8 mouse cellular contexts compared by ENCODE assay signal in the genomic region with DNA sequence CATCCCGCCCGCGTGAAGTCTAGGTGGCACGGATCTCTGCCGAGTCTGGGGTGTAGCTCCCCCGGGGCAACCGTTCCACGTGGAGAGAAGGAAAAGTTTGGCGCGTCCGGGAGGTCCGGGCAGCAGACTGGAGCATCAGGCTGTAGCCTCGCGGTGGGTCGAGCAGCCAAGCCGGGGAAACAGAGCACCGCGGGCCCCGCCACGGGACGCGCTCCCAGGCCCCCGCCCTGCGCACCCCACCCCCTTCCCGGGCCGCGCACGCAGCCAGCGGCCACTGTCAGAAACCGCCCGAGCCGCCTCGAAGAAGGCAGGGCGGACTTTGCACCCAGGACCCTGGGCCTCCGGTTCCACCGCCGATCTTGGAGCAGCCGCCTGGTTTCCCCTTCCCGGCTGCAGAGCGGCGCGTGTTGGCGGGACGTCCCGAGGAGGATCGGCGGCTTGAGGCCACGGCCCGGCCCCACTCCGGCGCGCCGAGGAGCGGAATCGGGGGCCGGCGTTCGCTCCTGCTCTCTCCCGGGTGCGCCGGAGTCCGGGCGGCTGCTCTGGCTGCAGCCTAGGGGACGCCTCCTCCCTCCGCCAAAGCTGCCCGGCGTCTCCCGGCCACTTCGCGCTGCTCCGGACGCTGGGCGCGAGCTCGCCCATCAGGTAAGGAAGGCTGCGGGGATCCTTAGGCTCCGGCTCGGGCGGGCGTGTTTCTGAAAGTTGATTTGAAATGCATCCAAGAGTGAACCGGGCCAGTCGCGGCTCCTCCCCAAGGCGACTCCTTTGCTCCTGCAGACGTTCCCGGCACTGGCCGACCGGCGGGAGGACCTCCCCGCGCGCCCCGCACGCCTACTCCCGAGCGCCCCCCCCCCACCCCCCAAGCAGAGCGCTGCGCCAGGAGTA. TPM values are rescaled to one million over a fixed set of nuclear protein-coding genes. Genes with fewer than 3 reads are reported as not detected.
DNase-seq lines count a peak whose midpoint lies in the region; ATAC-seq lines count a peak whose summit lies in the region.

No protein-coding gene starts in this region.

- H3K27ac ChIP-seq in brown adipose tissue, adult 24 weeks (replicated peaks; ENCODE audit: low read depth, low read length) = no peak overlapping the region
- H3K27ac ChIP-seq in kidney, embryonic 15.5 days = no peak overlapping the region

- H3K4me1 ChIP-seq in brown adipose tissue, adult 24 weeks (ENCODE audit: control insufficient read depth, insufficient read depth, insufficient read length, low read length) = no peaks in the 10 kb centered on the region
- H3K4me1 ChIP-seq in kidney, embryonic 15.5 days = peaks cover 33% of the 10 kb centered on the region

- H3K4me2 ChIP-seq in kidney, embryonic 15.5 days = peak overlapping the region; percentile 96

- peak; percentile 52 for ATAC-seq in granulocyte monocyte progenitor cell, adult 5-6 weeks (replicated peaks; ENCODE audit: poor library complexity, severe bottlenecking)
- ATAC-seq in kidney, embryonic 15.5 days (replicated peaks; ENCODE audit: low FRiP score) = peak; percentile 73
- peak; percentile 18 for ATAC-seq in megakaryocyte progenitor cell, adult 5-6 weeks (replicated peaks; ENCODE audit: poor library complexity)

- DNase-seq in cerebellum, postnatal 10 days = peak; percentile 45 to 47
- DNase-seq in cerebellum, postnatal 36 days = no peak
- DNase-seq in urinary bladder, postnatal 25 days (ENCODE audit: low spot score) = peak; percentile 9
- DNase-seq in spleen, adult 12 weeks (ENCODE audit: low spot score) = no peak

- peak overlapping the region; percentile 57 for H3K4me3 ChIP-seq in brown adipose tissue, adult 24 weeks (ENCODE audit: insufficient read depth, low read depth, low read length)
- peak overlapping the region; percentile 52 for H3K4me3 ChIP-seq in kidney, embryonic 15.5 days (replicated peaks)

- H3K9me3 ChIP-seq in kidney, embryonic 15.5 days (replicated peaks) = 0 out of 2 replicates have a peak, but pooled peaks cover 5% of the 10 kb centered on the region

- peaks cover 78% of the 10 kb centered on the region for H3K27me3 ChIP-seq in kidney, embryonic 15.5 days

- H3K9ac ChIP-seq in kidney, embryonic 15.5 days = peak overlapping the region; percentile 29

- under 1% methylated on average over 93 of the region's 98 CpGs for WGBS in kidney, embryonic 15.5 days

- H3K36me3 ChIP-seq in kidney, embryonic 15.5 days = no peaks in the 10 kb centered on the region

RNA-seq across cellular contexts. Expression of a gene that starts 0.4 kb away (rescaled TPM):
- polyA plus RNA-seq in brown adipose tissue, adult 24 weeks (2012; ENCODE audit: insufficient read depth, insufficient read length, missing spikeins) = not detected in 2 replicates
- total RNA-seq in granulocyte monocyte progenitor cell, adult 5-6 weeks (2014; fragmentation: Nextera tagmentation) = not detected in 2 replicates
- total RNA-seq in granulocyte monocyte progenitor cell, adult 5-6 weeks (2017) = not detected in 2 replicates
- 0.09 and 0.17 TPM in 2 replicates for polyA plus RNA-seq in kidney, embryonic 15.5 days (2015; fragmentation: Nextera tagmentation; extraction: Ambion mirVana)
- not detected in 2 replicates for total RNA-seq in megakaryocyte progenitor cell, adult 5-6 weeks (2015)
- total RNA-seq in megakaryocyte progenitor cell, adult 5-6 weeks (2017) = not detected in 2 replicates

Comparison
In these comparisons a context has a peak if more than half of its experiments do, and no peak if none do; other contexts are left out.
1. DNase-seq: peak in cerebellum, postnatal 10 days (2 of 2) and urinary bladder, postnatal 25 days (single experiment); none in cerebellum, postnatal 36 days (0 of 2) and spleen, adult 12 weeks (single experiment).
2. ATAC-seq: peak in every context shown above with its lines; median percentile 73 in kidney, embryonic 15.5 days; 52 in granulocyte monocyte progenitor cell, adult 5-6 weeks; 18 in megakaryocyte progenitor cell, adult 5-6 weeks.